Mouse (Mus musculus) neural tube, embryonic 13.5 days (tissue): ENCODE data around the gene Pnp. TPM values are rescaled to one million over a fixed set of nuclear protein-coding genes. Genes with fewer than 3 reads are reported as not detected.
"Not testable (repeated sequence)": the region's sequence is repeated elsewhere in the genome, so short reads cannot be mapped to it uniquely, and the experiment has no call there.

Experiments
- ATAC-seq: fragments of 200-750 bp; cut with Nextera tagmentation; 2 replicates; pipeline ENCODE4 v1.8.0; 2017; ENCODE audit warnings: low read depth, mild to moderate bottlenecking, moderate TSS enrichment, moderate library complexity
- H3K27ac ChIP-seq: fragments of 300-500 bp; sonication (generic); replicated peaks from 2 replicates; pipeline ENCODE4 v1.5.1; 2015; ENCODE audit warnings: moderate library complexity, mild to moderate bottlenecking, inconsistent platforms
- H3K27me3 ChIP-seq: fragments of 300-500 bp; sonication (generic); 2 replicates; pipeline ENCODE4 v1.6.1; 2015; ENCODE audit warnings: mild to moderate bottlenecking, inconsistent platforms
- H3K36me3 ChIP-seq: fragments of 300-500 bp; sonication (generic); 2 replicates; pipeline ENCODE4 v1.6.1; 2015; ENCODE audit warnings: mild to moderate bottlenecking, inconsistent platforms
- H3K4me1 ChIP-seq: fragments of 300-500 bp; sonication (generic); replicated peaks from 2 replicates; pipeline ENCODE4 v1.6.1; 2015; ENCODE audit warnings: inconsistent platforms
- H3K4me2 ChIP-seq: fragments of 300-500 bp; sonication (generic); 2 replicates; pipeline ENCODE4 v1.6.1; 2015; ENCODE audit warnings: inconsistent platforms, mild to moderate bottlenecking, moderate library complexity
- H3K4me3 ChIP-seq: fragments of 300-500 bp; sonication (generic); 2 replicates; pipeline ENCODE4 v1.5.1; 2015; ENCODE audit warnings: mild to moderate bottlenecking, inconsistent platforms
- H3K9ac ChIP-seq: fragments of 300-500 bp; sonication (generic); 2 replicates; pipeline ENCODE4 v1.6.1; 2015; ENCODE audit warnings: moderate library complexity, mild to moderate bottlenecking, inconsistent platforms
- H3K9me3 ChIP-seq: fragments of 300-500 bp; sonication (generic); 2 replicates; pipeline ENCODE4 v1.6.1; 2016; ENCODE audit warnings: inconsistent platforms
- WGBS: fragments of 180-500 bp; shearing (Covaris S2); methylation state at CpG from one replicate; pipeline ENCODE4 v1.1.7; 2015; 5-methylcytosine and 5-hydroxymethylcytosine counted together
- polyA plus RNA-seq: library from polyadenylated mRNA; unstranded; fragments of >200 nt; fragmentation: Nextera tagmentation; extraction: Ambion mirVana; gene quantifications from 2 replicates; pipeline ENCODE4 v1.2.1, GENCODE M21; 2015

Gene Pnp
- polyA plus RNA-seq, 1 experiment from 2014 or later: 25.8 TPM

DNA sequence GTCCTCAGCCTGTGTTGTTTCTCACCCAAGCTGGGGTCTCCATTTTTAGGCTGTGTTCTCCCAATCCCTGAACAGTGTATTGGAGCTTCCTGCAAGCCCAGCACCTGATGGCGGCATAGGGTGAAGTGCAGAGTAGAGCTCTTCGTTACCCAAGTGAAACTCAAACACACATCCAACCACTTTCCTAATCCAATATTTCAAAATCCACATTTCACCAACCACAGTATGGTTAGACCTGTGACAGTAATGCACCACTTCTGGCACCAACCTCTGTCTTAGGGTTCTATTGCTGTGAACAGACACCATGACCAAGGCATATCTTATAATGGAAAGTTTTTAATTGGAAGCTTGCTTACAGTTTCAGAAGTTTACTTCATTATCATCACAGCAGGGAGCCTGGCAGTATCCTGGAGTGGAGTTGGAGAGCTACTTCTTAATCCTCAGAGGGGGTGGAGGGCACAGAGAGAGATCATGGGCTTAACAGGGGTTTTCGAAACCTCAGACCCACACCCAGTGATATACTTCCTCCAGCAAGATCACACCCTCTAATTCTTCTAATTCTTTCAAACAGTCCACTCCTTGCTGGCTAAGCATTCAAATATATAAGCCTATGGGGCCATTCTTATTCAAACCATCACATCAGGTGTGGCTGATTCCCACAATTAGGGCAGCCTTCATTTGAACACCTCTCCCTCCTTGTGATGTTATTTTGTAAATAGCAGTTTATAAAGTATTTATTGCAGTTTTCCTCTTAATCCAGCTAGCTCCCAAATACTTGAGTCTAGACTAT, 7.4 kb downstream of the Pnp start:
- Histone ChIP-seq H3K27ac (no peak overlapping the region), H3K27me3 (no peaks in the 10 kb centered on the region), H3K9ac (no peak overlapping the region), H3K4me3 (no peak overlapping the region), H3K9me3 (no peaks in the 10 kb centered on the region), H3K4me1 (no peaks in the 10 kb centered on the region), H3K36me3 (no peaks in the 10 kb centered on the region), H3K4me2 (no peak overlapping the region)
- no peak for ATAC-seq
- WGBS: 91% methylated on average over 3 of the region's 3 CpGs

DNA sequence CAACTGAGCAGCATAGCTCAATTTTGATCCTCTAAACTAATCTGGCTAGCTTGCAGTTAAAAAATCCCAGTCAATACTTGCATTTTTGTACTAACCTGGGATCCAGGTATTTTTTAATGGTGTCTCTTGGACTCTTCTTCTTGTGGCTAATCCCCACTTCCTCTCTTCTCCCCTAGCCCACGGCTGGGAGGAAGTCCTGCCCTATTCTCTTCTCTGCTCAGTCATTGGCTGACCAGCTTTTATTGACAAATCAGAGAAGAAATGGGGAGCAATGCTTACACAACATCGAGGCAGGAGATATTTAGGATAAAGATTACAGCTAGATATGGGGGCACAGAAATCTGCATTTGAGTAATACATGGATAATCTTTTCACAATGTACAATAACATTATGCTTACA, 8.1 kb downstream of the Pnp start:
- H3K27ac ChIP-seq: no peak overlapping the region
- H3K9ac ChIP-seq: no peak overlapping the region
- no peak overlapping the region for H3K4me2 ChIP-seq
- no peak for ATAC-seq
- H3K4me3 ChIP-seq: no peak overlapping the region
- H3K9me3 ChIP-seq: no peaks in the 10 kb centered on the region
- no peaks in the 10 kb centered on the region for H3K36me3 ChIP-seq
- WGBS: 41% methylated on average over 2 of the region's 2 CpGs
- peaks cover 2% of the 10 kb centered on the region for H3K4me1 ChIP-seq
- H3K27me3 ChIP-seq: no peaks in the 10 kb centered on the region

DNA sequence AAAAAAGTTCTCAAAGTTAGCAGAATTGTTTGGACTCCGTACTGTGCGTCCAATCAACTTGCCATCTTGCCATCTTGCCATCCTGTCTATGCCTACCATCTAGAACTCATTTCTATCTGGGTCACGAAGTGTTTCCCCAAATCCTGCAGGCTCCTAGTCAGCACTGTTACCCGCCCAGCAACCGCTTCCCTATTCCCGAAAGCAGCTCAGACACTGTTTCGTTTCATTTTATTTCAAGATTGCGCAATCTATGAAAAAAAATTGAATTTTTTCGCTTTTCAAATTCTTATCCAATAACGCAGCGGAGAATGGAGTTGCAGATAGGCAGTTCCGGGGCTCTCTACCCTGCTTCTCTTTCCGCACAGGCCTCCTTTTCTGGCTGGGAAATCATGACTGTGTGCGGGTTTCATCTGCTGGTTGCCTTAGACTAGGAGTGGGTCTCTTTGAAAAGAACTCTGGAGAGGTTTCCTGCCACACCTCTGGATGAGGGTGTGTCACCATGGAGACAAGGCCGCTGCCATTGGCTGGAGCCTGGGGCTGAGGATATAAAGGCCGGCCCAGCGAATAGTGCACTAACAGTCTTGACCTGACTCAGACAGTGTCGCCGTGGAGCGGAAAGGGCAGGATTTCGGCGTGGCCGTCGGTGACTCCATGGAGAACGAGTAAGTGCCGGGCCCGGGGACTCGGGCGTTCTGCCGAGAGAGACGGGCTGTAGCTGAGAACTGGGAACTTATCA, 13.2 kb downstream of the Pnp start, which contains the start of gene Gm49342:
Gene Gm49342, plus strand, starts transcription at position 586 of the 736 bp plus-strand sequence.
- Histone ChIP-seq H3K4me1 (peaks cover 14% of the 10 kb centered on the region), H3K4me3 (peak within 1 kb of the TSS; percentile 48), H3K9ac (peak within 1 kb of the TSS; percentile 68), H3K9me3 (no peaks in the 10 kb centered on the region), H3K27ac (peak within 1 kb of the TSS; percentile 89), H3K4me2 (peak within 1 kb of the TSS; percentile 64), H3K36me3 (no peaks in the 10 kb centered on the region), H3K27me3 (no peaks in the 10 kb centered on the region)
- ATAC-seq: peak; percentile 96
- WGBS: 19% methylated on average over 31 of the region's 31 CpGs

DNA sequence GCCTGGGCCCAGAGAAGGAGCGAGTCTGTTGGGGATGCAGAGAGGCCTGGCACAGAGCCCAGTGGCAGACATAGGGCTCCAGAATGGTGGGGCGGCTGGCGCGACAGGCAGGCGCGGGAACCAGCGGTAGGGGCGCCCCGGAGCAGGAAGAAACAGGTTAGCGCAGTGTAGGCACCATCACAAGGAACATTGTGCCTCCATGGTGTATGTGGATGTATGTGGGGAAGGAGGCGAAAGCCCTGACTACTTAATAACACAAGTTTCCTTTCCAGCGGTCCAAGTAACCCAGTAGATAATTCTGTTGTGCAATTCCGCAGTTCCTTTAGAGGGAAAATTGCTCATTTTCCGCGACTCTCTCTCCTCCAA, 13.8 kb downstream of the Pnp start:
- H3K27me3 ChIP-seq, H3K36me3 ChIP-seq, H3K9me3 ChIP-seq: not testable (repeated sequence)
- peak overlapping the region; percentile 68 for H3K9ac ChIP-seq
- peak; percentile 98 for ATAC-seq
- H3K4me3 ChIP-seq: peak overlapping the region; percentile 48
- peak overlapping the region; percentile 64 for H3K4me2 ChIP-seq
- peaks cover 14% of the 10 kb centered on the region for H3K4me1 ChIP-seq
- peak overlapping the region; percentile 89 for H3K27ac ChIP-seq
- 0% methylated on average over 15 of the region's 15 CpGs for WGBS

DNA sequence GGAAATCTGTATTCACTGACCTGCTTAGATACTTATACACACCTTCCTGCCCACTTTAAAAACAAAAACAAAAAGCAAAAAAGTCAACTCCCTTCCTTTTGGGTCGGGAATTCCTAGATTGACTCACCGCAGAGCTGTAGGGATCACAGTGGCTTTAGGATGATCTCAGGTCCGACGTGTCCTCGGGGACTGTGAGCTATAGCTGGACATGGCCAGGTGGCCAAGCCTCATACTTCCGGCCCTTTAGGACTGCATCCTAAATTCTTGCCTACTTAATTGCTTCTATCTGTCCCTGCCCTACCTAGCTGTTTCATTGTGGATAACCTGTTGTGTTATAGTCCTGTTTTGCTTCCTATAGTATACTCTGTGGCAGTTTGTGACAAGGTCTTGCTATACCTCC, 14.2 kb downstream of the Pnp start:
- peak; percentile 60 for ATAC-seq
- Histone ChIP-seq H3K27ac (peak overlapping the region; percentile 89), H3K4me1 (peaks cover 14% of the 10 kb centered on the region), H3K4me2 (peak overlapping the region; percentile 64), H3K4me3 (peak overlapping the region; percentile 48), H3K9ac (peak overlapping the region; percentile 68)
- not testable (repeated sequence) for H3K27me3 ChIP-seq, H3K9me3 ChIP-seq, H3K36me3 ChIP-seq
- 9% methylated on average over 6 of the region's 6 CpGs for WGBS

DNA sequence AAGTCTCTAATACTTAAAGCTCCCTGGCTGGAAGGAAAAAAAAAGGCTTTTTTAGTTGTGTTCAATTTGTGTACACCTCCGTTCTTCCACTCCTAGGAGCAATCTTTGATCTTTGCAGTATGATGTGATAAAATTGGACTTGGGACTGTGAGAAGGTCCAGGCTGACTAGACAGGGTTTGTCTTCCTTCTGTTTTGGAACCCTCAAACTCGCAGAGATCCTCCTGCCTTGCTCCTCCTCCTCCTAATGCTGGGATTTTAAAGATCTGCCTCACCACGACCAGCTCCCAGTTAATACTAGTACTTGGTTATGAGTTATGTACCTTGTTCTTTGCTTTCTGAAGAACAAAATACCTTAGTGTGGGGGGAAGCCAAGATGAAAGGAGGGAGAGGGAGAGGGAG, 14.6 kb downstream of the Pnp start:
- not testable (repeated sequence) for ATAC-seq, H3K27ac ChIP-seq, H3K36me3 ChIP-seq, H3K27me3 ChIP-seq, H3K9me3 ChIP-seq
- Histone ChIP-seq H3K4me2 (peak overlapping the region; percentile 64), H3K9ac (peak overlapping the region; percentile 68; the same call in 1 of the 2 replicates), H3K4me1 (peaks cover 14% of the 10 kb centered on the region), H3K4me3 (peak overlapping the region; percentile 48)
- 39% methylated on average over 3 of the region's 3 CpGs for WGBS

DNA sequence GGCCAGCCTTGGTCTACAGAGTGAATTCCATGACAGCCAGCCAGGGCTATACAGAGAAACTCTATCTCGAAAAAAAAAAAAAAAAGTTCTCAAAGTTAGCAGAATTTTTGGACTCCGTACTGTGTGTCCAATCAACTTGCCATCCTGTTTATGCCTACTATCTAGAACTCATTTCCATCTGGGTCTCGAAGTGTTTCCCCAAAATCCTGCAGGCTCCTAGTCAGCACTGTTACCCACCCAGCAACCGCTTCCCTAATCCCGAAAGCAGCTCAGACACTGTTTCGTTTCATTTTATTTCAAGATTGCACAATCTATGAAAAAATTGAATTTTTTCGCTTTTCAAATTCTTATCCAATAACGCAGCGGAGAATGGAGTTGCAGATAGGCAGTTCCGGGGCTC, 24.6 kb downstream of the Pnp start:
- H3K36me3 ChIP-seq: peaks cover 8% of the 10 kb centered on the region
- no peak overlapping the region for H3K4me3 ChIP-seq
- H3K4me1 ChIP-seq: 0 out of 2 replicates have a peak, but pooled peaks cover 3% of the 10 kb centered on the region
- no peaks in the 10 kb centered on the region for H3K9me3 ChIP-seq
- H3K27me3 ChIP-seq: no peaks in the 10 kb centered on the region
- no peak overlapping the region for H3K9ac ChIP-seq
- H3K4me2 ChIP-seq: no peak overlapping the region
- WGBS: 91% methylated on average over 10 of the region's 10 CpGs
- no peak overlapping the region for H3K27ac ChIP-seq
- no peak for ATAC-seq

DNA sequence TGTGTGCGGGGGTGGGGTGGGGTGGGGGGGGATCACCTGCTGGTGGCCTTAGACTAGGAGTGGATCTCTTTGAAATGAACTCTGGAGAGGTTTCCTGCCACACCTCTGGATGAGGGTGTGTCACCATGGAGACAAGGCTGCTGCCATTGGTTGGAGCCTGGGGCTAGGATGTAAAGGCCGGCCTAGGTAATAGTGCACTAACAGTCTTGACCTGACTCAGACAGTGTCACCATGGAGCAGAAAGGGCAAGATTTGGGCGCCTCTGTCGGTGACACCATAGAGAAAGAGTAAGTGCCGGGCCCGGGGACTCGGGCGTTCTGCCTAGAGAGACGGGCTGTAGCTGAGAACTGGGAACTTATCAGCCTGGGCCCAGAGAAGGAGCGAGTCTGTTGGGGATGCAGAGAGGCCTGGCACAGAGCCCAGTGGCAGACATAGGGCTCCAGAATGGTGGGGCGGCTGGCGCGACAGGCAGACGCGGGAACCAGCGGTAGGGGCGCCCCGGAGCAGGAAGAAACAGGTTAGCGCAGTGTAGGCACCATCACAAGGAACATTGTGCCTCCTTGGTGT, 25.1 kb downstream of the Pnp start, which contains the start of gene Pnp2:
Gene Pnp2, plus strand, starts transcription at position 51 of the 567 bp plus-strand sequence.
- 0 out of 2 replicates have a peak within 1 kb of the TSS, but pooled peaks have one; percentile 10 for H3K4me3 ChIP-seq
- not testable (repeated sequence) for H3K27me3 ChIP-seq, H3K36me3 ChIP-seq, H3K27ac ChIP-seq, H3K4me1 ChIP-seq, H3K9me3 ChIP-seq
- H3K4me2 ChIP-seq: peak within 1 kb of the TSS; percentile 43
- 6% methylated on average over 19 of the region's 19 CpGs for WGBS
- 0 out of 2 replicates have a peak within 1 kb of the TSS, but pooled peaks have one; percentile 17 for H3K9ac ChIP-seq
- peak; percentile 93 for ATAC-seq

DNA sequence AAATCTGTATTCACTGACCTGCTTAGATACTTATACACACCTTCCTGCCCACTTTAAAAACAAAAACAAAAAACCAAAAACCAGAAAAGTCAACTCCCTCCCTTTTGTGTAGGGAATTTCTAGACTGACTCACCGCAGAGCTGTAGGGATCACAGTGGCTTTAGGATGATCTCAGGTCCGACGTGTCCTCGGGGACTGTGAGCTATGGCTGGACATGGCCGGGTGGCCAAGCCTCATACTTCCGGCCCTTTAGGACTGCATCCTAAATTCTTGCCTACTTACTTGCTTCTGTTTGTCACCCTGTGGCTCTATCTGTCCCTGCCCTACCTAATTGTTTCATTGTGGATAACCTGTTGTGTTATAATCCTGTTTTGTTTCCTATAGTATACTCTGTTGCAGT, 25.8 kb downstream of the Pnp start:
- not testable (repeated sequence) for H3K4me2 ChIP-seq, H3K36me3 ChIP-seq
- ATAC-seq: peak; percentile 45; the same call in 1 of the 2 replicates

DNA sequence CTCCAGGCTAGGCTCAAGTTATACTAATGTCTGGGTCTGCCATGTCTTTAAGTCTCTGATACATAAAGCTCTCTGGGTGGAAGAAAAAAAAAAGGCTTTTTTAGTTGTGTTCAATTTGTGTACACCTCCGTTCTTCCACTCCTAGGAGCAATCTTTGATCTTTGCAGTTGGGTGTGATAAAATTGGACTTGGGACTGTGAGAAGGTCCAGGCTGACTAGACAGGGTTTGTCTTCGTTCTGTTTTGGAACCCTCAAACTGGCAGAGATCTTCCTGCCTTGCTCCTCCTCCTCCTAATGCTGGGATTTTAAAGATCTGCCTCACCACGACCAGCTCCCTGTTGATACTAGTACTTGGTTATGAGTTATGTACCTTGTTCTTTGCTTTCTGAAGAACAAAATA, 26.3 kb downstream of the Pnp start:
- not testable (repeated sequence) for H3K4me2 ChIP-seq, H3K9ac ChIP-seq, H3K4me3 ChIP-seq, H3K4me1 ChIP-seq, H3K9me3 ChIP-seq, H3K36me3 ChIP-seq, H3K27me3 ChIP-seq, H3K27ac ChIP-seq, ATAC-seq
- WGBS: 83% methylated on average over 3 of the region's 3 CpGs

More for the DNA sequence above, 25.8 kb downstream of the Pnp start:
- not testable (repeated sequence) for H3K4me3 ChIP-seq, H3K4me1 ChIP-seq, H3K27ac ChIP-seq, H3K27me3 ChIP-seq, H3K9me3 ChIP-seq, H3K9ac ChIP-seq
- 82% methylated on average over 6 of the region's 6 CpGs for WGBS

DNA sequence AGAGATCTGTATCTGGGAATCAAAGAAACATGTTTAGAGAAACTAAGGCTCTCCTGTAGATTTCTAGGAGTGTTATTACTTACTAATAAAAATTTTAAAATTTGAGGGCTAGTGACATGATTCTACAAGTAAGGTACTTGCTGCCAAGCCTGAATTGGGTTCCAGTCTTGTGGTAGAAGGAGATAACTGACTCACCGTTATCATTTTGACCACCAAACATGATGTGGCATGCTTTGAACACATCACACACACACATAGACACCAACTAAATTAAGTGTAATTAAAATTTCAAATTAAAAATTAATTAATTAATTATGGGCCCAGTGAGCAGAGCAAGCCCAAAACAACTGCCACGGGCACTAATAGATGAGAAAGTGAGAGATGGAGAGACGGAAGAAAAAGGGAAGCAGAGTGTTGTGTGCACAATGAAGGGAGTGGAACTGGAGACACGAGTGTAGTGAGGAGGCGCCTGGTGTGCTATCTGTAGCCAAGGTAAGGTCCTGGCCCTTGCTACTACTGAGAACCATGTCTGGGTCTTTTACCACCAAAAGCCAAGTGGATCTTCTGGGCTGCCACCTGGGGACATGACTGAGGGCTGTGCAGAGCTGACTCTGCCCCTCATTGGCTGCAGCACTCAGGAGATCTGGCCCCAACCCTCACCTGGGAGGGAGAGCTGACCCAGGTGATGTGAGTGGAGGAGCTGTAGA, 27.6 kb downstream of the Pnp start:
- H3K9ac ChIP-seq, H3K4me2 ChIP-seq, H3K4me3 ChIP-seq, H3K4me1 ChIP-seq, H3K9me3 ChIP-seq, H3K27me3 ChIP-seq, H3K36me3 ChIP-seq, ATAC-seq, H3K27ac ChIP-seq: not testable (repeated sequence)
- WGBS: 94% methylated on average over 5 of the region's 5 CpGs
